Mouse (Mus musculus) megakaryocyte, embryonic 14.5 days (primary cell): ENCODE measurements around the gene Hdac6.

Source experiments
- FLI1 ChIP-seq: IDR thresholded peaks from 2 replicates; pipeline ENCODE4 v1.6.1; 2012; ENCODE audit warnings: low read length, inconsistent platforms, mixed read lengths
- GATA1 ChIP-seq: IDR thresholded peaks from 3 replicates; pipeline ENCODE4 v1.6.1; 2012; ENCODE audit warnings: mixed read lengths, low read length, inconsistent platforms, borderline replicate concordance

- TF ChIP-seq GATA1 (no peak), FLI1 (no peak)
Observed at GRCm38 (mm10) chrX:7922032-7922431, 25.7 kb downstream of the Hdac6 start.
